Mouse (Mus musculus) midbrain, embryonic 10.5 days (tissue): ENCODE results near the gene Mast4. TPM values are rescaled to one million over a fixed set of nuclear protein-coding genes. Genes with fewer than 3 reads are reported as not detected.

Source experiments
- DNase-seq: peaks from one replicate; pipeline ENCODE4 v3.0.0-alpha.2; 2017; ENCODE audit warnings: low spot score
- H3K27ac ChIP-seq: fragments of 300-500 bp; sonication (generic); replicated peaks from 2 replicates; pipeline ENCODE4 v1.5.1; 2016; ENCODE audit warnings: mild to moderate bottlenecking
- H3K27me3 ChIP-seq: fragments of 300-500 bp; sonication (generic); 2 replicates; pipeline ENCODE4 v1.6.1; 2016; ENCODE audit warnings: low read depth, mild to moderate bottlenecking; ENCODE audit not compliant: poor library complexity, severe bottlenecking
- H3K36me3 ChIP-seq: fragments of 300-500 bp; sonication (generic); 2 replicates; pipeline ENCODE4 v1.6.1; 2016; ENCODE audit warnings: mild to moderate bottlenecking, moderate library complexity
- H3K4me1 ChIP-seq: fragments of 300-500 bp; sonication (generic); 2 replicates; pipeline ENCODE4 v1.6.1; 2016
- H3K4me3 ChIP-seq: fragments of 300-500 bp; sonication (generic); 2 replicates; pipeline ENCODE4 v1.5.1; 2016; ENCODE audit warnings: mild to moderate bottlenecking, moderate library complexity
- H3K9me3 ChIP-seq: fragments of 300-500 bp; sonication (generic); replicated peaks from 2 replicates; pipeline ENCODE4 v1.6.1; 2016; ENCODE audit warnings: mild to moderate bottlenecking
- WGBS: fragments of 180-500 bp; shearing (Covaris S2); methylation state at CpG from one replicate; pipeline ENCODE4 v1.1.7; 2016; 5-methylcytosine and 5-hydroxymethylcytosine counted together
- polyA plus RNA-seq: library from polyadenylated mRNA; unstranded; fragments of >200 nt; fragmentation: Nextera tagmentation; extraction: Ambion mirVana; gene quantifications from 2 replicates; pipeline ENCODE4 v1.2.1, GENCODE M21; 2016

The Mast4 gene
- polyA plus RNA-seq, 1 experiment from 2014 or later = 19.0 TPM

DNA sequence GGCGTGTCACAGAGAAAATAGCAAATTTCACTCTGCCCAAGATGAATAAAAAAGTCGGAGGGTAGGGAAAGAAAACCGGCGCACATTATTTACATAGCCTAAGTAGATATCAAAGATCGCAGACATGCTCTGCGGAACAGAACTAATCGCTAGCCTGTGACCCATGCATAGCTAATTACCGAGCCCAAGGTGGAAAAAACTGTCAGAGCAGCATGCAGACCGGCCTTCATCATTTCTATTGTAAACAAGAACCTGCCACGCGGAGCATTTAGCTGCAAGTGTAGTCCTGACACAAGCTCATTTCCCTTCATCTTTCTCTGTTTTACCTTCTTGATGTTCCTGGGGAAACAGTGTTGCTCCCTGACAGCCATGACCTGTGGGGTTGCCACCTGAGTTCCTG, 342.4 kb downstream of the Mast4 start:
- Histone ChIP-seq H3K27ac (no peak overlapping the region), H3K36me3 (no peaks in the 10 kb centered on the region), H3K4me3 (no peak overlapping the region), H3K27me3 (no peaks in the 10 kb centered on the region), H3K9me3 (no peaks in the 10 kb centered on the region), H3K4me1 (peaks cover 12% of the 10 kb centered on the region)
- no peak for DNase-seq
- WGBS = 77% methylated on average over 11 of the region's 11 CpGs

DNA sequence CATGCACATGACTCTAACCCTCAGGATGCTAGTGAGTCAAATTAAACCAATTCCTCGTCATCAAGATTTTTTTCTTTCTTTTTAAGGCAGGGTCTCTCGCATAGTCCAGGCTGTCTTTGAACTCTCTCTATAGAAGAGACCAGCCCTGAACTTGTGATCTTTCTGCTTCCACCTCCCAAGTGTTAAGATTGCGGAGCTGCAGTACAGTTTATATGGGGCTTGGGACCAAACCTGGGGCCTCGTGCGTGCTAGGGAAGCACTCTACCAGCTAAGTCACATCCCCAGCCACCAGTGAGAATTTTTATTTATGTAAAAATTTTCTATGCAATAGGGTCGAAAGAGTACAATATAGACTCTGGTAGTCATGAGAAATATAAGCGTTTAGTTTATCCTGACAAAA, 343.1 kb downstream of the Mast4 start:
- no peak for DNase-seq
- no peak overlapping the region for H3K27ac ChIP-seq
- H3K4me3 ChIP-seq = no peak overlapping the region
- WGBS = 91% methylated on average over 7 of the region's 7 CpGs
- peaks cover 13% of the 10 kb centered on the region for H3K4me1 ChIP-seq
- H3K27me3 ChIP-seq = no peaks in the 10 kb centered on the region
- no peaks in the 10 kb centered on the region for H3K9me3 ChIP-seq
- no peaks in the 10 kb centered on the region for H3K36me3 ChIP-seq

DNA sequence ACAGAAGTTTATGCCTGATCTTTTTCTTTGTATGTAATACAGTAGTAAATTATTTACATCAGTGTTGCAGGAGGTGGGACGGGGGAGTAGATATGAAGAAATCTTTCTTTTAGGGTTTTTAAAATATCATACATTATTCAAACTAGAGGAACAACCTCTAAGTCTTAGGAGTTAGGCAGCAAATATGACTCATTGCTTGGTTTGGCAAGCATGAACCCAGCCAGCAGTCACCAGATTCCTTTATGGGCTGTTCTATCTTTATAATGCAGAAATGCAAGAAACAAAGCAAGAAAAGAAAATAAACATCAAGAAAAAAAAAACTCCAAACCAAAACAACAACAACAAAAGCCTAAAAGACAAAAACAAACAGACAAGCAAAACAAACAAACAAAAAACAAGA, 344.2 kb downstream of the Mast4 start:
- 94% methylated on average over 1 of the region's 1 CpGs for WGBS
- DNase-seq = no peak

DNA sequence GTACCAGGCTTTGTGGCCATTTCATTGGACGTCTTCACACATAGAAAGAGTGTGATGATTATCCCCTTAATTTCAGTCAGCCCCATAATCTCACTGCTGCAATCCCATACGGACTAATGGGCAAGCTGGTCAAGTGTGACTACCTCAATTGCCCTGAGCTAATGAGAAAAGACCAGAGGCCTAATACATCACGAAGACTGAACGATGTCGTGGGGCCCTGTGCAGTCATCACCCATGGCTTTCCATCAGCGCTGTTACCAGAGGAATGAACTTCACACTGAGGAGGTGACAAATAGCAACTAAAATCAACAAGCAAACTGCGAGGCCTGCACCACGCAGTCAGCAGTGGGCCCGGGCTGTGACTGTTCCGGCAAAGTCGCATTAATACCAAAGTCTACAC, 344.7 kb downstream of the Mast4 start:
- Histone ChIP-seq H3K9me3 (0 out of 2 replicates have a peak, but pooled peaks cover under 1% of the 10 kb centered on the region), H3K27ac (no peak overlapping the region), H3K4me1 (peaks cover 13% of the 10 kb centered on the region), H3K4me3 (no peak overlapping the region), H3K36me3 (no peaks in the 10 kb centered on the region), H3K27me3 (no peaks in the 10 kb centered on the region)
- no peak for DNase-seq
- 69% methylated on average over 11 of the region's 11 CpGs for WGBS

More for the DNA sequence above, 344.2 kb downstream of the Mast4 start:
- Histone ChIP-seq H3K4me3 (no peak overlapping the region), H3K36me3 (no peaks in the 10 kb centered on the region), H3K9me3 (no peaks in the 10 kb centered on the region), H3K4me1 (peaks cover 13% of the 10 kb centered on the region), H3K27me3 (no peaks in the 10 kb centered on the region), H3K27ac (no peak overlapping the region)

DNA sequence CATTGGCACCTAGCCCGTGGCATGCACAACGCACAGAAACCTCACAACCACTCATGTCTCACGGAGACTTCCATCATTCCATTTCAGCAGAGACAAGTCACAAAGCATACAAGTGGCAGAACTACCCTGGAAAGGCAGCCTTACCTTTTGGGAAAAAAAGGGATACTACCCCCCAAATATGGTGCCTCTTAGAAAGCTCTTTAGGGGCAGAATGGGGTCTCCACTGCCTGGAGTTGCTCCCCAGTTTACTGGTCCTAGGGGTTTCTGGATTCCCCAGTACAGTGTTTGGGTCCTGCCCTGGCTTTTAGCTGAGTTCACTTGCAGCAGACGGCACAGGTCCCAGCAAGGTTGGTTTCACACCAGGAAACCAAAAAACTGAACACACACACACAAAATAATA, 345.3 kb downstream of the Mast4 start:
- no peak overlapping the region for H3K27ac ChIP-seq
- no peaks in the 10 kb centered on the region for H3K36me3 ChIP-seq
- WGBS = 92% methylated on average over 4 of the region's 4 CpGs
- peaks cover 13% of the 10 kb centered on the region for H3K4me1 ChIP-seq
- no peak for DNase-seq
- H3K9me3 ChIP-seq = 0 out of 2 replicates have a peak, but pooled peaks cover 4% of the 10 kb centered on the region
- no peaks in the 10 kb centered on the region for H3K27me3 ChIP-seq
- no peak overlapping the region for H3K4me3 ChIP-seq

DNA sequence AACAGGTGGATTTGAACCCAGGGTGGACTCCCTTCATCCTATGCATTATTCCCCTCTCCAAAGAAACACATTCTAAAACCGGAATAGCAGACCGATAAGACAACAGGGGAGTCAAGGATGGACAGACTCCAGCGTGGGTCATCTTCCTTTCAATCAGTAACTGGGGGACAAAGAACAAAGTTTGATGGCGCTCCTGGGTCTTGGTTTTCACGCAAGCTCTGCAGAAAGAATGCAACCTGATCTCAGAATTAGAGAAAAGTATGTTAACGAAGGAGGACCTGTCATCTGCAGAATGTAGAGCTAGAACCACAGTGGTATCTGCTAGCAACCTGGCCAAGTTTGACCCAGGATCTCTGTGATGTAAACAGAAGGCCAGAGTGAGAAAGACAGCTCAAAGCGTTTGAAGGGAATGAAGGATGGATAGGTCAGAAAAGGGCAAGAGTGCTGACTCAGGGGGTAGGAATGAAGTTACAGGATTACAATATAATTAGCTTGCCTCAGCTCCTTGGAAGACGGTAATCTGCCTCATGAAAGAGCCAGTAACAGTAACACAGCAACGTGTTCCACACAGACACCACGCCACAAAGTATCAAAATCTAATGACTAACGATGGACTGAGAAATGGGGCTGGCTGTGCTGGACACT, 345.9 kb downstream of the Mast4 start:
- Histone ChIP-seq H3K27ac (no peak overlapping the region), H3K9me3 (0 out of 2 replicates have a peak, but pooled peaks cover 4% of the 10 kb centered on the region), H3K36me3 (no peaks in the 10 kb centered on the region), H3K4me1 (peaks cover 13% of the 10 kb centered on the region), H3K4me3 (no peak overlapping the region), H3K27me3 (no peaks in the 10 kb centered on the region)
- WGBS = 77% methylated on average over 11 of the region's 11 CpGs
- DNase-seq = no peak

DNA sequence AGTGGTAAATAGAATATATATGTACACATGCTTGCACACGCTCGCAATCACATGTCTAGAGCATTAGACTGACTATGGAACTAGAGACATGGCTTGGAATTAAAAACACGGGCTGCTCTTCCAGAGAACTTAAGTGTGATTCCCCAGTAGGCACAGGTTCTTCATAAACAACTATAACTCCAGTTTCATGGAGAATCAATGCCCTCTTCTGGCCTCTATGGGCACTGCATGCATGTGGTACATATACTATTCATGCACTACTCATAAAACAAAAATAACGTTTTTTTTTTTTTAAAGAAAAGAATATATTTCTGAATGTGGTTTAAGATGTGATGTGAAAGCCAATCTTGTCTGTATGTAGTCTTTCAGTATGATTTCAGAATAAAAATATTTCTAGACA, 349.7 kb downstream of the Mast4 start:
- no peak overlapping the region for H3K4me3 ChIP-seq
- H3K9me3 ChIP-seq = 0 out of 2 replicates have a peak, but pooled peaks cover 4% of the 10 kb centered on the region
- DNase-seq = no peak
- no peaks in the 10 kb centered on the region for H3K36me3 ChIP-seq
- H3K27me3 ChIP-seq = no peaks in the 10 kb centered on the region
- WGBS = 95% methylated on average over 4 of the region's 4 CpGs
- peaks cover 8% of the 10 kb centered on the region for H3K4me1 ChIP-seq
- no peak overlapping the region for H3K27ac ChIP-seq

DNA sequence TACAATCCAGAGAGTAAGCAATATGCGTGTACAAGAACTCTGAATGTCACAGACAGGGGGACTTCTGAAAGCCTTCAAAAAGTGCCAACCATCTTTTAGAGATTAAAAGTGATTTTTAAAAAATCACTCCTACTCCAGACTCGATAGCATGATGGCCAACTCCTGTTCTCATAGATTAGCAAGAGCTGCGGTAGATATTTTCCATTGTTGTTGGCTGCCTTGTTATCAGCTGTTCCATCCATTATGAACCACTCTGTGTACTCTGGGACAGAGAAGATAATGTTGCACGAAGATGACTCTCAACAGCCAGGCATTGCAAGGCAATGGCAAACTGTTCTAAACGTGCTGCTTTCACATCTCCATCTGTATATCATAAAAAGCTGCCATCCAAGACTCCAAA, 360.4 kb downstream of the Mast4 start:
- 87% methylated on average over 5 of the region's 5 CpGs for WGBS
- Histone ChIP-seq H3K4me3 (no peak overlapping the region), H3K4me1 (no peaks in the 10 kb centered on the region), H3K27me3 (no peaks in the 10 kb centered on the region), H3K27ac (no peak overlapping the region), H3K36me3 (no peaks in the 10 kb centered on the region), H3K9me3 (no peaks in the 10 kb centered on the region)
- DNase-seq = no peak

DNA sequence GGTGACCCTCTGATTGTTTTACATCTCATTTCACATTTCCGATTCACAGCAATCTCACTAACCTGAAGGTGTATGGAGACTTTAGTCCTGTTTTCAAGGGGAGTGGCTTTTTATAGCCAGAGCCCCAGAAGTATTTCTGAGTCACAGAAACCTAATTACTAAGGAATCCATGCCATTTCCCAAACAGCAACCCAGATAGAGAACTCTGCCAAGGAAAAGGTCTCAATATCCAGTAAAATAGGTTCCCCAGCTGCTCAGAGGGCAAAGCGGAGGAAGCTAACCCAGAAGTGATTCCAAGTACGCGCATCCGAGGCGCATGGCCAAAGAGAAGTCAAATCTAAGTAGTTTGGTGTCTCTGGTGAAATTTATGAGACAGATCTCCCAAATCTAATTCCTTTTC, 370.8 kb downstream of the Mast4 start:
- Histone ChIP-seq H3K27me3 (no peaks in the 10 kb centered on the region), H3K9me3 (no peaks in the 10 kb centered on the region), H3K27ac (no peak overlapping the region), H3K4me1 (peaks cover 1% of the 10 kb centered on the region), H3K4me3 (no peak overlapping the region), H3K36me3 (no peaks in the 10 kb centered on the region)
- DNase-seq = no peak
- WGBS = 95% methylated on average over 6 of the region's 6 CpGs

DNA sequence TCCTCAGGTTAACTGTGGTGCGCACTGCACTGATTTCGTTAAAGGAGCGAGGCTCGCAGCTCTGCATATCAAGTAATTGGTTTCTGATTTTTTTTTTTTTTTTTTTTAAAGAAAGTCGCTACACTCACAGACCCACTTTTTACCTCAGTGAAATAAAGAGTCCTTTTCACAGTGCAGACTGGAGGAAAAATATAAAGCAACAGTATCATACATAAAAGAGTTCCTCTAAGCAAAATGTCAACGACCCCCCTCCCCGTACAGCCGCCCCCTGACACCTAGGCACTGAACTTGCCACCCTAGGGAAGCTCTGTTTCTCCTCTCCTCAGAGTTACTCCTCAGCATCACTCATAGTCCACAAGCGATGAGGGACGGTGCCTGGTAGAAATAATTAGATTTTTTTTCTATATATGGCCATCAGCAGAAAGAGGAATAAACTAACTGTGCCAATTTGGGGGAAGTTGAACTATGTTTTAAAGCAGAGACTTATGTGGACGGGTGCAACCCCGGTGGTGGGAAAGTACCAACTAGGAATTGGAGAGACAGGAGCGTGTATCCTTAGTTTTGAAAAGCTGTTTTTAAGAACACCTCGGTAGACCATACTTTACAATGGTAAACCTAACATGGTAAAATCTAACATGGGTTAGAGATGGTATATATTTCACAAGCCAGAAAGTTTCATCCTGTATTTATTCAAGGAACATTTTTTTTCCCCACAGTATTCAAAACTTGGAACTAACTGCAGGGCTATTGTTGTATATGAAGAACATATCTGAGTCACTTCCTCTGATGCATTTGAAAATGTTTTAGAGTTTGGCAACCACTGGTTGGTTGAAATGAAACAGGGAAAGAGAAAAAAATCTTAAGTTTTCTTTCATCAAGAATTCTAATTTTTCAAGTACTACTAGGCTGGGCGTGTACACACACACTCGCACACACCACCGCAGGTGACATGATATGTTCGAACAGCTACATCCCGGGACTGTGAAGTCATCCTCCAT, 375.7 kb downstream of the Mast4 start:
- WGBS = 59% methylated on average over 19 of the region's 19 CpGs
- Histone ChIP-seq H3K36me3 (no peaks in the 10 kb centered on the region), H3K27ac (peak overlapping the region; percentile 76; the same call in 1 of the 2 replicates), H3K27me3 (no peaks in the 10 kb centered on the region), H3K9me3 (no peaks in the 10 kb centered on the region), H3K4me3 (peak overlapping the region; percentile 45), H3K4me1 (peaks cover 21% of the 10 kb centered on the region)
- DNase-seq = no peak

DNA sequence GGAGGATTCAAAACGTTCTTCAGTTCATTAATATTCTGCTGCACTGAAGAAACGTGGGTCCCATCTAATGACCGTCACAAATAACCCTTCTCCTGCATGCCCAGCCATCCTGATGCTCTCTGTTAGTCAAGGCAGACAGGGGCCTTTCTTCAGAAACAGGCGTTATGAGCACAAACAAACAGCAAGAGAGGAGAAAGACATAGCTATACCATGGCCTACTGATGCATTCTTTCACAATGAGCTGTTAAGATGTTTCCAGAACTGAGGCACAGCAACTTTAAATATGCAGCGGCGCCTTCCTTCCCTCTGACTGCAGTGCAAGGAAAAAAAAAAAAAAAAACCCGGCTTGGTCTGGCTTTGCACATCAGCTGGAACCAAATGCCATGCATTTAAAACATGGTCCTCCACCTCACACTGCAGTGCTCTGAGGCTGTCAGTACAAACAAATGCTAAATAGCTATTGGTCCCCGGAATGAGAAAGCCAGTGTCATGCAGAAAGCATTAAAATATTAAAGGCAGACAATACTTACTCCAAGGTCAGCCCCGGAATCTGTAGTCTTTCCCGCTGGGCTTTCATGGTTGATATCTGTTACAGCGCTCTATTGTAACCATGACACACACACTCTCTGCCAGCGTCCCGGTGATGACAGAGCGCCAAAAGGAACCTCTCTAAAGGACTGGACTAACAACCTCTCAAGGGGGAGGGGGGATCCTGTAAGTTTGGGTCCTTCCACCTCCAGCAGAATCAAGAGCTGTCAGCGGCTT, 376.6 kb downstream of the Mast4 start:
- H3K4me3 ChIP-seq = peak overlapping the region; percentile 45
- no peaks in the 10 kb centered on the region for H3K27me3 ChIP-seq
- H3K27ac ChIP-seq = peak overlapping the region; percentile 76
- 9% methylated on average over 15 of the region's 15 CpGs for WGBS
- peak; percentile 40 for DNase-seq
- no peaks in the 10 kb centered on the region for H3K9me3 ChIP-seq
- peaks cover 21% of the 10 kb centered on the region for H3K4me1 ChIP-seq
- no peaks in the 10 kb centered on the region for H3K36me3 ChIP-seq

DNA sequence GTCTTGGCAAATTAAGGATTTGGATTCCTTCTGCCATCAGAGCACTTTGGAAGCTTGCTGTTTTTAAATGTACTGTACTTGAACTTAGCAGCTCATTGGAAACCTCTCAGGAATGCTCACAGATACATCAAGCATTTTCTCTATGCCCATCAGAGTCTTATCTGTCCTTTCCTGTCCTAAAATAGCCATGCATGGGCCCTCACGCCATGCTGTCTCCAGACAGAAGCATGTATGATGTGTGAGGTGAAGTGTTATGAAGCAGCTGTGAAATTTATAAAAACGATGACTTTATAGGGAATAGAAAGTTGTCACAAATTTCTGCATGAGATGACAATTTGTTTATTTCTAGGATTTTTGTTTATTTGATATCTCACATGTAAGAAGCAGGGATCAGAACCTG, 378.8 kb downstream of the Mast4 start:
- H3K4me3 ChIP-seq = no peak overlapping the region
- no peaks in the 10 kb centered on the region for H3K36me3 ChIP-seq
- H3K9me3 ChIP-seq = no peaks in the 10 kb centered on the region
- no peak overlapping the region for H3K27ac ChIP-seq
- H3K27me3 ChIP-seq = no peaks in the 10 kb centered on the region
- 84% methylated on average over 2 of the region's 2 CpGs for WGBS
- peaks cover 23% of the 10 kb centered on the region for H3K4me1 ChIP-seq
- no peak for DNase-seq
